Mouse (Mus musculus) stomach, embryonic 16.5 days (tissue): ENCODE measurements at regions not wholly inside any gene's neighbourhood (a gene's known extent, or its start where the extent isn't known, plus 50 kb on each side); places are given as distances from the start of the nearest gene placed in this dataset.
A peak's percentile ranks its signal among the peaks of the same experiment; 100 is the strongest.

ENCODE experiments used
- ATAC-seq: fragments of 200-750 bp; cut with Nextera tagmentation; 2 replicates; pipeline ENCODE4 v1.8.0; 2017; ENCODE audit warnings: moderate number of reproducible peaks, moderate TSS enrichment; ENCODE audit not compliant: insufficient read depth, low FRiP score
- H3K27ac ChIP-seq: fragments of 300-500 bp; sonication (generic); 2 replicates; pipeline ENCODE4 v1.5.1; 2014; ENCODE audit warnings: low read length
- H3K27me3 ChIP-seq: fragments of 300-500 bp; sonication (generic); 2 replicates; pipeline ENCODE4 v1.6.1; 2014; ENCODE audit warnings: low read length, control low read depth, mixed read lengths; ENCODE audit not compliant: control insufficient read depth, insufficient read depth
- H3K36me3 ChIP-seq: fragments of 300-500 bp; sonication (generic); 2 replicates; pipeline ENCODE4 v1.6.1; 2014; ENCODE audit warnings: low read length; ENCODE audit not compliant: control insufficient read depth, insufficient read depth
- H3K4me1 ChIP-seq: fragments of 300-500 bp; sonication (generic); 2 replicates; pipeline ENCODE4 v1.6.1; 2014; ENCODE audit warnings: low read length, control low read depth, mixed read lengths; ENCODE audit not compliant: control insufficient read depth, insufficient read depth
- H3K4me2 ChIP-seq: fragments of 300-500 bp; sonication (generic); 2 replicates; pipeline ENCODE4 v1.6.1; 2014; ENCODE audit warnings: low read depth, low read length, mixed read lengths
- H3K4me3 ChIP-seq: fragments of 300-500 bp; sonication (generic); replicated peaks from 2 replicates; pipeline ENCODE4 v1.5.1; 2014; ENCODE audit warnings: mild to moderate bottlenecking, low read length
- H3K9ac ChIP-seq: fragments of 300-500 bp; sonication (generic); 2 replicates; pipeline ENCODE4 v1.6.1; 2014; ENCODE audit warnings: low read length
- H3K9me3 ChIP-seq: fragments of 300-500 bp; sonication (generic); replicated peaks from 2 replicates; pipeline ENCODE4 v1.6.1; 2016; ENCODE audit warnings: low read length, control low read depth; ENCODE audit not compliant: control insufficient read depth
- WGBS: fragments of 180-500 bp; shearing (Covaris S2); extraction: QIAGEN DNeasy Blood & Tissue Kit; methylation state at CpG from one replicate; pipeline ENCODE4 v1.1.7; 2014; 5-methylcytosine and 5-hydroxymethylcytosine counted together

DNA sequence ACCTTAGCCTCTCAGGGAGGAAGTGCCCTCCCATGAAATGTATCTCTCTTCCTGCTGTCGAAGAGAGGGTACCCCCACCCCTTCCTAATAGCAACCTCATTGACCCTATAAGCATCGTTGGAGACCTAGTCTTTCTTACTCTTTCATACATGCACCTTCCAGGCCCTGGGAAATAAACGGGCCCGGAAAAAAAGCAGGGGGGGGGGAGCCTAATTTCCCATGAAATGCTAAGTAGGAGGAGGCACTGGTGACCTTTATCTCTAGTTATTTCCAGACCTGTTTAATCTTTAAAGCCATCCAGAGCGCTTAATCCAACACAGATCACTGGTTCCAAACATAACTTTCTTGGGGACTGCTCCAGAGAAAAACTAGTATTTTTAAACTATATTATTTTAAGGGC is 260.5 kb upstream of the A1bg start:
- H3K9ac ChIP-seq = no peak overlapping the region
- H3K27ac ChIP-seq = peak overlapping the region; percentile 58; the same call in 1 of the 2 replicates
- H3K9me3 ChIP-seq = no peaks in the 10 kb centered on the region
- H3K4me2 ChIP-seq = no peak overlapping the region
- no peaks in the 10 kb centered on the region for H3K4me1 ChIP-seq
- 30% methylated on average over 5 of the region's 5 CpGs for WGBS
- H3K36me3 ChIP-seq = no peaks in the 10 kb centered on the region
- H3K4me3 ChIP-seq = no peak overlapping the region
- no peaks in the 10 kb centered on the region for H3K27me3 ChIP-seq
- no peak for ATAC-seq

DNA sequence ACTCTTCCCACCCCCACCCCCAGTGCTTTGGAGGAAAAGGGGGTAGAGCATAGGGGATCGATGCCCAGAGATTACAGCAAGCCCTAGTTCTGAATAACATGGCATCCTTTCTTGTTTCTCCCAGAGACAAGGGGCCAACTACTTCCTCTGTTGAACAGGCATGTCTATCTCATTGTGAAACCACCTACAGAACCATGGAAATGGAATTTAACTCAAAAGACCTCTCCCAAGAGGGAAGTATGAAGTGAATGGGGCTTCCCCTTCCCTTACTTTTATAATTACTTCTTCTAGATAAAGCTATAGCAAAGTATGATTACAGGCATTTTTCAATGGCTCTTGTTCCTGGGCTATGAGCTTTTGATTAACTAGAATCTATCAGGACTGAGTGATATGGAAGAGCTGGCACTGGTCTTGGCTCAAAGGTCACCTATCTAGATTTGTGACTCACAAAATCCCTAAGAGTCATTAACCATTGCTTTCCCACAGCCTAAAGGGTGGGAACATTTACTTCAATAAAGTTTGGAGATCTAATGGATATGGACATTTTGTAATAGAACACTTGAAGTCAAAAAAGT is 246.1 kb upstream of the A1bg start:
- Histone ChIP-seq H3K27me3 (no peaks in the 10 kb centered on the region), H3K9ac (no peak overlapping the region), H3K4me1 (no peaks in the 10 kb centered on the region), H3K36me3 (no peaks in the 10 kb centered on the region), H3K4me2 (no peak overlapping the region), H3K4me3 (no peak overlapping the region), H3K9me3 (no peaks in the 10 kb centered on the region), H3K27ac (no peak overlapping the region)
- ATAC-seq = peak; percentile 37; the same call in 1 of the 2 replicates
- WGBS = 72% methylated on average over 1 of the region's 1 CpGs

DNA sequence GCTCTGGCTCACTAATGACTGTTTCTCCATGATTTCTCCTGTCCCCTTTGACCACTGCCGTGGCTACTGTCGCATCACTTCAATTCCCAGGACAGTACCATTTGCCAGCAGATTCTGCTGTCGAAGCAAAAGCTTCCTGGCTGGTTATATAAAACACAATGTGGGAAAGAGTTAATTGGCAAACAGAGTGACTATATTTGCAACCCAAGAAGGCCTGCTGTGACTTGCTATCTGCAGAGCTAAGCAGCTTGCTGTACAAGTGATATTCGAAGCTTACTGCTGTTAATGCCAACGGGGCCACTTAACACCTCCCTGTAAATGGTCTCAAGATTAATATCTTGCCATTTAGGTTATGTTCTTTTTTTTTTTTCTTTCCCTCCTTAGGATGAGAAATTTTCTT is 242.2 kb upstream of the A1bg start:
- no peak overlapping the region for H3K9ac ChIP-seq
- H3K4me1 ChIP-seq = no peaks in the 10 kb centered on the region
- H3K27ac ChIP-seq = no peak overlapping the region
- no peak overlapping the region for H3K4me2 ChIP-seq
- WGBS = 46% methylated on average over 5 of the region's 5 CpGs
- H3K27me3 ChIP-seq = no peaks in the 10 kb centered on the region
- no peak overlapping the region for H3K4me3 ChIP-seq
- H3K36me3 ChIP-seq = no peaks in the 10 kb centered on the region
- ATAC-seq = no peak
- H3K9me3 ChIP-seq = no peaks in the 10 kb centered on the region

DNA sequence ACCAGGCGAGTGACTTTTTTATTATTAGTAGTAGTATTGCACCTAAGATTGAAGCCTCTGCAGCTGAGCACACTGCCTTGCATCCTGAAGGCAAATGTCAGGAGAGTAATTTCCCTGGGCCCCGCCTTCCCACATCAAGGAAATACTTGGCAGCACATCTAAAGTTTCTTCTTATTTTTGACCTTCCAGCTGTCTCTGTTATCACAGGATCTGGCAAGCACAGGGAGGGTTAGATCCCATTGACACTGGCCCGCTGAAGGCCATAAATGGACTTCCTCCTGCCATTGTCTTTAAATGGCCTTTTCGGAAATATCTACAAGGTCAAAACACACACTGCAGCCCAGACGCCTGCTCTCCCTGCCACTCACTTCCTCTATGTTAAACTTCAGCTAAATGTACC is 238.6 kb upstream of the A1bg start:
- Histone ChIP-seq H3K4me1 (no peaks in the 10 kb centered on the region), H3K27me3 (no peaks in the 10 kb centered on the region), H3K9me3 (no peaks in the 10 kb centered on the region), H3K36me3 (no peaks in the 10 kb centered on the region), H3K4me3 (no peak overlapping the region), H3K27ac (no peak overlapping the region), H3K4me2 (no peak overlapping the region), H3K9ac (no peak overlapping the region)
- 52% methylated on average over 5 of the region's 5 CpGs for WGBS
- no peak for ATAC-seq

DNA sequence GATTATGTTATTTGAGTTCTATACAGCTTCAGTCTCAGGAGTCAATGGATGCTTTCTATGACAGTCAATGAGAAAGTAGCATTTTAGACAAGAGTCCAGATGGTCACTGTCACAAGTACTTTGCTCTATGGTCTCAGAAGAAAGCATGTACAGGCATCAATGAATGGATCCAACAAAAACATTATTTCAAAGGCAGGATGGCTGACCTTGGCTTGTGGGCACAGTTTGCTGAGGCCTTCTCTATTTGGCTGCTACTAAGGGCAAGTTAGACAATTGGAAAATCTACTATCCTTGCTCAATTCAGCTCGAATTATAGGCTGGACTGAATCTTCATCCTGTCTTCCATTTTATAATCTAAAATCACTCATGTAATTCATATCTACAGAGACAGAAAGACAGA is 237.9 kb upstream of the A1bg start:
- no peak overlapping the region for H3K27ac ChIP-seq
- WGBS = 77% methylated on average over 1 of the region's 1 CpGs
- no peak overlapping the region for H3K4me2 ChIP-seq
- H3K4me1 ChIP-seq = no peaks in the 10 kb centered on the region
- no peaks in the 10 kb centered on the region for H3K36me3 ChIP-seq
- no peak overlapping the region for H3K9ac ChIP-seq
- no peak for ATAC-seq
- no peaks in the 10 kb centered on the region for H3K9me3 ChIP-seq
- H3K27me3 ChIP-seq = no peaks in the 10 kb centered on the region
- H3K4me3 ChIP-seq = no peak overlapping the region

DNA sequence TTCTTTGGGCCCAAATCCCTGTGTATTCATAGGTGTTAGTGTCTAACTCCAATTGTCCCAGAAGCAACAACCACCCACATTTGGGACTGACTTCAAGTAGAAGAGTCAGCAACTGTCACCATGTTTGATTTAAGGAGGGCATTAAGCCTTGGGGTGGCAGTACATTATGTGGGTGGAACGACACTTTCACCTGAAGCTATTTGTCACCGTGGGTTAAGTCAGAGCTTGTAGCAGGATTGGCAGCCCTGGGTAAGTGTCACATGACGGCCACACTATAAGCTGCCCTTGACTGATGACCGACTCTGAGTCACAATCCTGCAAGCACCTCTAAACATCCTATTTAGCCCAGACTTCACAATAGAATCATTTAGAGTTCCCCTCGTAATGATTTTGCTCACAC is 236.7 kb upstream of the A1bg start:
- WGBS = 68% methylated on average over 5 of the region's 5 CpGs
- ATAC-seq = peak; percentile 53; the same call in 1 of the 2 replicates
- no peaks in the 10 kb centered on the region for H3K27me3 ChIP-seq
- no peaks in the 10 kb centered on the region for H3K4me1 ChIP-seq
- H3K27ac ChIP-seq = peak overlapping the region; percentile 80; the same call in 1 of the 2 replicates
- H3K4me2 ChIP-seq = no peak overlapping the region
- no peak overlapping the region for H3K4me3 ChIP-seq
- H3K9me3 ChIP-seq = no peaks in the 10 kb centered on the region
- no peak overlapping the region for H3K9ac ChIP-seq
- H3K36me3 ChIP-seq = no peaks in the 10 kb centered on the region

DNA sequence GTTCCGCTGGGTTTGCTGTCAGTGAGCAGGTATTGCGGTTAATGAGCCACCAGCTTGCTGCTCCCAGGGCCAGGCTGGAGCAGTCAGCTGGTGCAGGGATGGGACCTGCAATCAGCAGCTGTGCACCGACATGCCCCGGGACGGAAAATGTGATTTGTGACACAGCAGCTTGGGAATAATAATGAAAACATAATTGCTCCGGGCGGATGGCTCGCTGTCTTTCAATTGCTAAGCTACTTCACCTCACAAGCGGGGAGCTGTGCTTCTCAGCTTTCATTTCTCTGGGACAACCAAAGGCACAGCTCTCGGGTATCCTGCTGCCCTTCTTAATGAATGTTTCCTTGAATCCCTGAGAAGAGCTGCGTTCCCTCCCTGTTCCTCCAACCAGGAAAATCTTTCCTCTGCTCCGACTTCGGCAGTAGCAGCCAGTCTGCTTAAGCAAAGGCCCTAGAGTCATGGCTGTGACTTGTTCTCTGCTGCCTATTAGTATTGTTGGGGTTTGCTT is 235.3 kb upstream of the A1bg start:
- no peaks in the 10 kb centered on the region for H3K4me1 ChIP-seq
- H3K9me3 ChIP-seq = no peaks in the 10 kb centered on the region
- peak overlapping the region; percentile 54 for H3K4me2 ChIP-seq
- H3K4me3 ChIP-seq = peak overlapping the region; percentile 47
- H3K27ac ChIP-seq = peak overlapping the region; percentile 80
- no peaks in the 10 kb centered on the region for H3K36me3 ChIP-seq
- WGBS = 37% methylated on average over 13 of the region's 13 CpGs
- ATAC-seq = 0 out of 2 replicates have a peak, but pooled peaks have one; percentile 50
- peak overlapping the region; percentile 67 for H3K9ac ChIP-seq
- H3K27me3 ChIP-seq = no peaks in the 10 kb centered on the region

DNA sequence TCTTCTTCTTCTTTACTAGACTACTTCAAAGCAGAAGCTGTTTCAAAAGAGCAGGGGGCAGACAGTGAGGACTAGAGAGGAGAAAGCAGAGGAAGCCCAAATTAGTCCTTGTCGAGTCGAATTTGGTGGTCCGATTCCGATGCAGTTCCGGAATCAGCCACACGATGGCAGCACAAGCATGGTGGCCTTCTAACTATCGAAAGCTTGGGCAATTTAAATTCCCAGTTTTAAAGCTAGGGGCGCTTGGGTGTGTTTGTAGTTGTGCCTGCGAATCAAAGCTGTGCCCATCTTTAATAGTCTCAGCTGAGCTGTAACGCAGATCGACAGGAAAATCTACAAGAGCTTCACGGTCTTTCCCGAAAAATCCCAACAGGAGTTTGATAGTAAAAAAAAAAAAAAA is 234.7 kb upstream of the A1bg start:
- Histone ChIP-seq H3K27ac (peak overlapping the region; percentile 80; the same call in 1 of the 2 replicates), H3K36me3 (no peaks in the 10 kb centered on the region), H3K4me3 (peak overlapping the region; percentile 47), H3K9ac (peak overlapping the region; percentile 67; the same call in 1 of the 2 replicates), H3K4me1 (no peaks in the 10 kb centered on the region), H3K4me2 (peak overlapping the region; percentile 54), H3K9me3 (no peaks in the 10 kb centered on the region), H3K27me3 (no peaks in the 10 kb centered on the region)
- peak; percentile 72 for ATAC-seq
- WGBS = 7% methylated on average over 13 of the region's 13 CpGs

DNA sequence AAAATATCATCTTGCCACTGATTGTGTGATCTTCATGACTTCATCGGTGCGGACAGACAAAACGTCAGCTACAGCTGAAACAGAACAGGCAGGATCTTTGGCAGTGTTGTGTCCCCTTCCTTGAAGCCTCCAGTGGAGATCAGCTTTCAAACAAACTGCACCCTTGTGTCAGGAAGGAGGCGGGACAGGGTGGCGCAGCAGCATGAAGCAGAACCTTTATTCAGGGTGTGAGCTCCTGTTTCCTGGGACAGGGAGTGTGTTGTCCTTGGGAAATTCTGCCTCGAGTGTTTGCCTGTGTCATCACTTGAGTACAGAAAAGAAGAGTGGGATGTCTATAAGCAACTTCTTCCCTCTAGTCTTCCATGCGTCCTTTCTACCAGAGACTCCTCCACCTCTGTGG is 232.7 kb upstream of the A1bg start:
- Histone ChIP-seq H3K27me3 (no peaks in the 10 kb centered on the region), H3K27ac (no peak overlapping the region; the same call in 1 of the 2 replicates), H3K36me3 (no peaks in the 10 kb centered on the region), H3K4me2 (no peak overlapping the region), H3K9me3 (no peaks in the 10 kb centered on the region), H3K9ac (no peak overlapping the region), H3K4me3 (no peak overlapping the region), H3K4me1 (no peaks in the 10 kb centered on the region)
- 47% methylated on average over 7 of the region's 7 CpGs for WGBS
- no peak for ATAC-seq
